Mouse (Mus musculus): ENCODE data around the gene Polr2h.
"Not testable (repeated sequence)": the region's sequence is repeated elsewhere in the genome, so short reads cannot be mapped to it uniquely, and the experiment has no call there.

GRCm38 (mm10) chr16:20668013-20668412, 49.5 kb upstream of the Polr2h start, which contains the start of gene Eif4g1:
- not testable (repeated sequence) for TF ChIP-seq CTCF (IDR thresholded peaks at IDR 0.05; ENCODE audit: low read depth, low read length); GATA1 (IDR thresholded peaks at IDR 0.05; ENCODE audit: borderline replicate concordance, low read length)

Data from G1E (cell line).